Mouse (Mus musculus): ENCODE measurements around the gene Dnah2. TPM values are rescaled to one million over a fixed set of nuclear protein-coding genes. Genes with fewer than 3 reads are reported as not detected.
A peak's percentile ranks its signal among the peaks of the same experiment; 100 is the strongest.

The Dnah2 gene
- polyA plus RNA-seq, 1 experiment from 2014 or later, result 1.3 TPM

GRCm38 (mm10) chr11:69415327-69415667, 133.6 kb downstream of the Dnah2 start:
- DNase-seq (ENCODE audit: low spot score) (peak; percentile 85), ATAC-seq (peak; percentile 2; the same call in 1 of the 2 replicates)
- Histone ChIP-seq H3K9ac (replicated peaks; ENCODE audit: low read depth) (peak overlapping the region; percentile 56), H3K4me1 (ENCODE audit: insufficient read depth, low read depth, low read length) (peaks cover 27% of the 10 kb centered on the region), H3K4me3 (ENCODE audit: low read depth, low read length) (peak overlapping the region; percentile 51), H3K27me3 (replicated peaks; ENCODE audit: insufficient read depth, low read length) (no peaks in the 10 kb centered on the region), H3K9me3 (ENCODE audit: low read length) (no peaks in the 10 kb centered on the region), H3K4me2 (replicated peaks; ENCODE audit: low read depth, low read length) (peak overlapping the region; percentile 96), H3K27ac (ENCODE audit: low read length) (peak overlapping the region; percentile 98), H3K36me3 (ENCODE audit: insufficient read depth, low read length) (no peaks in the 10 kb centered on the region)
- TF ChIP-seq CTCF (IDR thresholded peaks at IDR 0.05) (peak; percentile 55), EP300 (IDR thresholded peaks at IDR 0.05) (no peak)
- 0% methylated on average over 3 of the region's 3 CpGs for WGBS

GRCm38 (mm10) chr11:69414421-69415326, 134.2 kb downstream of the Dnah2 start:
- 22% methylated on average over 4 of the region's 4 CpGs for WGBS
- peak; percentile 40 for DNase-seq (ENCODE audit: low spot score)
- H3K9ac ChIP-seq (replicated peaks; ENCODE audit: low read depth), result peak overlapping the region; percentile 56
- peaks cover 27% of the 10 kb centered on the region for H3K4me1 ChIP-seq (ENCODE audit: insufficient read depth, low read depth, low read length)
- H3K27ac ChIP-seq (ENCODE audit: low read length), result peak overlapping the region; percentile 98
- no peaks in the 10 kb centered on the region for H3K36me3 ChIP-seq (ENCODE audit: insufficient read depth, low read length)
- peak overlapping the region; percentile 96 for H3K4me2 ChIP-seq (replicated peaks; ENCODE audit: low read depth, low read length)
- no peaks in the 10 kb centered on the region for H3K27me3 ChIP-seq (replicated peaks; ENCODE audit: insufficient read depth, low read length)
- H3K4me3 ChIP-seq (ENCODE audit: low read depth, low read length), result peak overlapping the region; percentile 51
- no peak for TF ChIP-seq EP300 (IDR thresholded peaks at IDR 0.05)
- no peak for TF ChIP-seq CTCF (IDR thresholded peaks at IDR 0.05)
- H3K9me3 ChIP-seq (ENCODE audit: low read length), result no peaks in the 10 kb centered on the region
- ATAC-seq, result no peak

GRCm38 (mm10) chr11:69413221-69414181, 135.4 kb downstream of the Dnah2 start, which contains the start of gene Kdm6b:
TSS of gene Kdm6b (minus strand) at chr11:69413675.
- DNase-seq (ENCODE audit: low spot score) (peak; percentile 63), ATAC-seq (no peak)
- no peaks in the 10 kb centered on the region for H3K36me3 ChIP-seq (ENCODE audit: insufficient read depth, low read length)
- no peaks in the 10 kb centered on the region for H3K9me3 ChIP-seq (ENCODE audit: low read length)
- TF ChIP-seq EP300 (IDR thresholded peaks at IDR 0.05) (no peak), CTCF (IDR thresholded peaks at IDR 0.05) (no peak)
- no peaks in the 10 kb centered on the region for H3K27me3 ChIP-seq (replicated peaks; ENCODE audit: insufficient read depth, low read length)
- no peak within 1 kb of the TSS for H3K4me3 ChIP-seq (ENCODE audit: low read depth, low read length)
- peak within 1 kb of the TSS; percentile 96 for H3K4me2 ChIP-seq (replicated peaks; ENCODE audit: low read depth, low read length)
- H3K27ac ChIP-seq (ENCODE audit: low read length), result peak within 1 kb of the TSS; percentile 98
- H3K9ac ChIP-seq (replicated peaks; ENCODE audit: low read depth), result no peak within 1 kb of the TSS
- peaks cover 27% of the 10 kb centered on the region for H3K4me1 ChIP-seq (ENCODE audit: insufficient read depth, low read depth, low read length)
- 35% methylated on average over 12 of the region's 12 CpGs for WGBS

GRCm38 (mm10) chr11:69412548-69412947, 136.4 kb downstream of the Dnah2 start:
- no peak overlapping the region for H3K9ac ChIP-seq (replicated peaks; ENCODE audit: low read depth)
- H3K9me3 ChIP-seq (ENCODE audit: low read length), result no peaks in the 10 kb centered on the region
- no peak for DNase-seq (ENCODE audit: low spot score)
- no peak overlapping the region for H3K27ac ChIP-seq (ENCODE audit: low read length)
- no peak overlapping the region for H3K4me2 ChIP-seq (replicated peaks; ENCODE audit: low read depth, low read length)
- ATAC-seq, result no peak
- peaks cover 32% of the 10 kb centered on the region for H3K4me1 ChIP-seq (ENCODE audit: insufficient read depth, low read depth, low read length)
- H3K27me3 ChIP-seq (replicated peaks; ENCODE audit: insufficient read depth, low read length), result no peaks in the 10 kb centered on the region
- no peak for TF ChIP-seq EP300 (IDR thresholded peaks at IDR 0.05)
- no peak for TF ChIP-seq CTCF (IDR thresholded peaks at IDR 0.05)
- no peak overlapping the region for H3K4me3 ChIP-seq (ENCODE audit: low read depth, low read length)
- WGBS, result 70% methylated on average over 7 of the region's 7 CpGs
- H3K36me3 ChIP-seq (ENCODE audit: insufficient read depth, low read length), result peaks cover 6% of the 10 kb centered on the region; the same call in 1 of the 2 replicates

GRCm38 (mm10) chr11:69411538-69412203, 137.2 kb downstream of the Dnah2 start:
- TF ChIP-seq EP300 (IDR thresholded peaks at IDR 0.05) (0 out of 2 replicates have a peak, but pooled peaks have one; percentile 27), CTCF (IDR thresholded peaks at IDR 0.05) (peak; percentile 25)
- Histone ChIP-seq H3K27me3 (replicated peaks; ENCODE audit: insufficient read depth, low read length) (no peaks in the 10 kb centered on the region), H3K36me3 (ENCODE audit: insufficient read depth, low read length) (peaks cover 14% of the 10 kb centered on the region; the same call in 1 of the 2 replicates), H3K9ac (replicated peaks; ENCODE audit: low read depth) (peak overlapping the region; percentile 93), H3K9me3 (ENCODE audit: low read length) (no peaks in the 10 kb centered on the region), H3K4me1 (ENCODE audit: insufficient read depth, low read depth, low read length) (peaks cover 32% of the 10 kb centered on the region), H3K4me2 (replicated peaks; ENCODE audit: low read depth, low read length) (peak overlapping the region; percentile 97), H3K27ac (ENCODE audit: low read length) (peak overlapping the region; percentile 100), H3K4me3 (ENCODE audit: low read depth, low read length) (peak overlapping the region; percentile 75)
- ATAC-seq (peak; percentile 34), DNase-seq (ENCODE audit: low spot score) (peak; percentile 93)
- 3% methylated on average over 39 of the region's 39 CpGs for WGBS

Data from lung, postnatal 0 days (tissue).